Mouse (Mus musculus): ENCODE measurements around the gene Grasp. TPM values are rescaled to one million over a fixed set of nuclear protein-coding genes. Genes with fewer than 3 reads are reported as not detected.

Gene Grasp
- polyA plus RNA-seq, 1 experiment from 2014 or later: 2.3 TPM

- Histone ChIP-seq H3K4me1 (ENCODE audit: control insufficient read depth, insufficient read depth, low read length) (peaks cover 22% of the 10 kb centered on the region), H3K4me2 (ENCODE audit: low read depth, low read length) (no peak overlapping the region), H3K4me3 (ENCODE audit: low read length) (no peak overlapping the region), H3K27ac (ENCODE audit: low read length) (no peak overlapping the region), H3K9me3 (ENCODE audit: control insufficient read depth, low read length) (no peaks in the 10 kb centered on the region), H3K27me3 (replicated peaks; ENCODE audit: control insufficient read depth, insufficient read depth, low read length) (no peaks in the 10 kb centered on the region), H3K9ac (ENCODE audit: low read depth, low read length) (no peak overlapping the region), H3K36me3 (ENCODE audit: control insufficient read depth, insufficient read depth, low read length) (0 out of 2 replicates have a peak, but pooled peaks cover 7% of the 10 kb centered on the region)
- ATAC-seq: no peak
- 45% methylated on average over 6 of the region's 6 CpGs for WGBS
Measured at GRCm38 (mm10) chr15:101274380-101274779, 50.4 kb downstream of the Grasp start.

GRCm38 (mm10) chr15:101277351-101277899, 53.4 kb downstream of the Grasp start:
- Histone ChIP-seq H3K4me2 (ENCODE audit: low read depth, low read length) (no peak overlapping the region), H3K4me3 (ENCODE audit: low read length) (no peak overlapping the region), H3K27me3 (replicated peaks; ENCODE audit: control insufficient read depth, insufficient read depth, low read length) (no peaks in the 10 kb centered on the region), H3K9me3 (ENCODE audit: control insufficient read depth, low read length) (no peaks in the 10 kb centered on the region), H3K36me3 (ENCODE audit: control insufficient read depth, insufficient read depth, low read length) (no peaks in the 10 kb centered on the region), H3K9ac (ENCODE audit: low read depth, low read length) (0 out of 2 replicates have a peak overlapping the region, but pooled peaks have one; percentile 44), H3K4me1 (ENCODE audit: control insufficient read depth, insufficient read depth, low read length) (peaks cover 25% of the 10 kb centered on the region), H3K27ac (ENCODE audit: low read length) (peak overlapping the region; percentile 70)
- peak; percentile 78 for ATAC-seq
- WGBS: 49% methylated on average over 11 of the region's 11 CpGs

GRCm38 (mm10) chr15:101278589-101278988, 54.6 kb downstream of the Grasp start:
- Histone ChIP-seq H3K9ac (ENCODE audit: low read depth, low read length) (0 out of 2 replicates have a peak overlapping the region, but pooled peaks have one; percentile 0), H3K9me3 (ENCODE audit: control insufficient read depth, low read length) (no peaks in the 10 kb centered on the region), H3K27ac (ENCODE audit: low read length) (peak overlapping the region; percentile 46; the same call in 1 of the 2 replicates), H3K4me3 (ENCODE audit: low read length) (no peak overlapping the region), H3K27me3 (replicated peaks; ENCODE audit: control insufficient read depth, insufficient read depth, low read length) (no peaks in the 10 kb centered on the region), H3K36me3 (ENCODE audit: control insufficient read depth, insufficient read depth, low read length) (no peaks in the 10 kb centered on the region), H3K4me1 (ENCODE audit: control insufficient read depth, insufficient read depth, low read length) (peaks cover 25% of the 10 kb centered on the region), H3K4me2 (ENCODE audit: low read depth, low read length) (no peak overlapping the region)
- WGBS: 40% methylated on average over 5 of the region's 5 CpGs
- no peak for ATAC-seq

GRCm38 (mm10) chr15:101279430-101279999, 55.5 kb downstream of the Grasp start:
- 0 out of 2 replicates have a peak overlapping the region, but pooled peaks have one; percentile 41 for H3K9ac ChIP-seq (ENCODE audit: low read depth, low read length)
- WGBS: 52% methylated on average over 12 of the region's 12 CpGs

More at GRCm38 (mm10) chr15:101279430-101279999, 55.5 kb downstream of the Grasp start:
- no peaks in the 10 kb centered on the region for H3K36me3 ChIP-seq (ENCODE audit: control insufficient read depth, insufficient read depth, low read length)
- H3K27me3 ChIP-seq (replicated peaks; ENCODE audit: control insufficient read depth, insufficient read depth, low read length): no peaks in the 10 kb centered on the region
- peak overlapping the region; percentile 46 for H3K27ac ChIP-seq (ENCODE audit: low read length)
- H3K4me3 ChIP-seq (ENCODE audit: low read length): no peak overlapping the region
- no peak overlapping the region for H3K4me2 ChIP-seq (ENCODE audit: low read depth, low read length)
- ATAC-seq: no peak
- H3K4me1 ChIP-seq (ENCODE audit: control insufficient read depth, insufficient read depth, low read length): peaks cover 25% of the 10 kb centered on the region
- H3K9me3 ChIP-seq (ENCODE audit: control insufficient read depth, low read length): no peaks in the 10 kb centered on the region

Small RNA genes lying within 50 kb of the gene (microRNA-seq; reads per million reads assigned to microRNA genes)
- gene Mir6962: 0.68 reads per million

Other genes with a start within 250 kb of the Grasp start
- not detected in 2 replicates for gene Gm47841, start 176.8 kb upstream of the Grasp start, polyA plus RNA-seq (2015; fragmentation: Nextera tagmentation; extraction: Ambion mirVana)
- 0.12 TPM in 2 replicates for gene Fignl2, start 145.6 kb upstream of the Grasp start, polyA plus RNA-seq (2015; fragmentation: Nextera tagmentation; extraction: Ambion mirVana)
- not detected in 2 replicates for gene Ankrd33, start 108.4 kb upstream of the Grasp start, polyA plus RNA-seq (2015; fragmentation: Nextera tagmentation; extraction: Ambion mirVana)
- gene Acvrl1, start 95.7 kb upstream of the Grasp start, polyA plus RNA-seq (2015; fragmentation: Nextera tagmentation; extraction: Ambion mirVana): 31.2 and 31.9 TPM in 2 replicates
- 10.4 and 11.0 TPM in 2 replicates for gene Acvr1b, start 50.1 kb upstream of the Grasp start, polyA plus RNA-seq (2015; fragmentation: Nextera tagmentation; extraction: Ambion mirVana)
- gene Nr4a1, start 30.1 kb downstream of the Grasp start, polyA plus RNA-seq (2015; fragmentation: Nextera tagmentation; extraction: Ambion mirVana): 8.6 and 10.0 TPM in 2 replicates
- gene Atg101, start 60.1 kb downstream of the Grasp start, polyA plus RNA-seq (2015; fragmentation: Nextera tagmentation; extraction: Ambion mirVana): 58.3 and 67.1 TPM in 2 replicates
- 3.6 and 4.4 TPM in 2 replicates for gene 6030408B16Rik, start 69.0 kb downstream of the Grasp start, polyA plus RNA-seq (2015; fragmentation: Nextera tagmentation; extraction: Ambion mirVana)
- 1.1 and 1.2 TPM in 2 replicates for gene Krt80, start 146.0 kb downstream of the Grasp start, polyA plus RNA-seq (2015; fragmentation: Nextera tagmentation; extraction: Ambion mirVana)
- 156 and 160 TPM in 2 replicates for gene Krt7, start 186.9 kb downstream of the Grasp start, polyA plus RNA-seq (2015; fragmentation: Nextera tagmentation; extraction: Ambion mirVana)
- 0.38 and 0.48 TPM in 2 replicates for gene Krt87, start 214.6 kb downstream of the Grasp start, polyA plus RNA-seq (2015; fragmentation: Nextera tagmentation; extraction: Ambion mirVana)
- 0.20 TPM in 1 of 2 replicates, not detected in the other for gene Krt88, start 223.6 kb downstream of the Grasp start, polyA plus RNA-seq (2015; fragmentation: Nextera tagmentation; extraction: Ambion mirVana)
- not detected in 2 replicates for gene Krt81, start 239.6 kb downstream of the Grasp start, polyA plus RNA-seq (2015; fragmentation: Nextera tagmentation; extraction: Ambion mirVana)
- gene Krt86, start 249.3 kb downstream of the Grasp start, polyA plus RNA-seq (2015; fragmentation: Nextera tagmentation; extraction: Ambion mirVana): not detected in 2 replicates

All from intestine, embryonic 16.5 days (tissue).